Mouse (Mus musculus): ENCODE results near the gene Tgm3. TPM values are rescaled to one million over a fixed set of nuclear protein-coding genes. Genes with fewer than 3 reads are reported as not detected.

Gene Tgm3
- polyA plus RNA-seq (2014; fragmentation: Nextera tagmentation; extraction: Ambion mirVana) = not detected in 2 replicates

- Histone ChIP-seq H3K27ac (ENCODE audit: low read depth, low read length) (no peak within 1 kb of the TSS), H3K4me1 (ENCODE audit: control insufficient read depth, insufficient read depth, low read length) (no peaks in the 10 kb centered on the region), H3K4me2 (ENCODE audit: low read length) (no peak within 1 kb of the TSS), H3K27me3 (replicated peaks; ENCODE audit: control insufficient read depth, insufficient read depth, low read length) (no peaks in the 10 kb centered on the region), H3K9me3 (replicated peaks; ENCODE audit: control insufficient read depth, low read length) (no peaks in the 10 kb centered on the region), H3K4me3 (ENCODE audit: low read depth, low read length) (no peak within 1 kb of the TSS), H3K9ac (ENCODE audit: low read length) (no peak within 1 kb of the TSS), H3K36me3 (ENCODE audit: control insufficient read depth, insufficient read depth, low read length) (no peaks in the 10 kb centered on the region)
- DNase-seq (ENCODE audit: low spot score) = no peak
- 48% methylated on average over 7 of the region's 7 CpGs for WGBS
- ATAC-seq = no peak
Observed at GRCm38 (mm10) chr2:130012026-130012425, at the start of gene Tgm3. Gene Tgm3 (plus strand): TSS chr2:130012349.

GRCm38 (mm10) chr2:129980608-129981007, 31.5 kb upstream of the Tgm3 start:
- H3K27ac ChIP-seq (ENCODE audit: low read depth, low read length) = no peak overlapping the region
- H3K9me3 ChIP-seq (replicated peaks; ENCODE audit: control insufficient read depth, low read length) = no peaks in the 10 kb centered on the region
- no peaks in the 10 kb centered on the region for H3K36me3 ChIP-seq (ENCODE audit: control insufficient read depth, insufficient read depth, low read length)
- H3K9ac ChIP-seq (ENCODE audit: low read length) = no peak overlapping the region
- no peaks in the 10 kb centered on the region for H3K27me3 ChIP-seq (replicated peaks; ENCODE audit: control insufficient read depth, insufficient read depth, low read length)
- H3K4me2 ChIP-seq (ENCODE audit: low read length) = no peak overlapping the region
- no peaks in the 10 kb centered on the region for H3K4me1 ChIP-seq (ENCODE audit: control insufficient read depth, insufficient read depth, low read length)
- WGBS = 97% methylated on average over 4 of the region's 4 CpGs
- no peak overlapping the region for H3K4me3 ChIP-seq (ENCODE audit: low read depth, low read length)
- no peak for ATAC-seq
- DNase-seq (ENCODE audit: low spot score) = no peak

GRCm38 (mm10) chr2:129987527-129988045, 24.6 kb upstream of the Tgm3 start:
- DNase-seq (ENCODE audit: low spot score) (no peak), ATAC-seq (no peak)
- H3K27ac ChIP-seq (ENCODE audit: low read depth, low read length) = no peak overlapping the region
- no peaks in the 10 kb centered on the region for H3K27me3 ChIP-seq (replicated peaks; ENCODE audit: control insufficient read depth, insufficient read depth, low read length)
- H3K4me3 ChIP-seq (ENCODE audit: low read depth, low read length) = no peak overlapping the region
- no peak overlapping the region for H3K9ac ChIP-seq (ENCODE audit: low read length)
- H3K4me2 ChIP-seq (ENCODE audit: low read length) = no peak overlapping the region
- no peaks in the 10 kb centered on the region for H3K36me3 ChIP-seq (ENCODE audit: control insufficient read depth, insufficient read depth, low read length)
- H3K4me1 ChIP-seq (ENCODE audit: control insufficient read depth, insufficient read depth, low read length) = no peaks in the 10 kb centered on the region
- no peaks in the 10 kb centered on the region for H3K9me3 ChIP-seq (replicated peaks; ENCODE audit: control insufficient read depth, low read length)
- WGBS = 81% methylated on average over 6 of the region's 6 CpGs

- Histone ChIP-seq H3K9ac (ENCODE audit: low read length) (no peak overlapping the region), H3K27ac (ENCODE audit: low read depth, low read length) (no peak overlapping the region), H3K4me2 (ENCODE audit: low read length) (no peak overlapping the region), H3K27me3 (replicated peaks; ENCODE audit: control insufficient read depth, insufficient read depth, low read length) (no peaks in the 10 kb centered on the region), H3K9me3 (replicated peaks; ENCODE audit: control insufficient read depth, low read length) (no peaks in the 10 kb centered on the region), H3K36me3 (ENCODE audit: control insufficient read depth, insufficient read depth, low read length) (no peaks in the 10 kb centered on the region), H3K4me3 (ENCODE audit: low read depth, low read length) (no peak overlapping the region), H3K4me1 (ENCODE audit: control insufficient read depth, insufficient read depth, low read length) (no peaks in the 10 kb centered on the region)
- WGBS = 87% methylated on average over 2 of the region's 2 CpGs
- DNase-seq (ENCODE audit: low spot score) (no peak), ATAC-seq (no peak)
Observed at GRCm38 (mm10) chr2:129989646-129990045, 22.5 kb upstream of the Tgm3 start.

GRCm38 (mm10) chr2:129994468-129994867, 17.7 kb upstream of the Tgm3 start:
- no peaks in the 10 kb centered on the region for H3K9me3 ChIP-seq (replicated peaks; ENCODE audit: control insufficient read depth, low read length)
- 72% methylated on average over 3 of the region's 3 CpGs for WGBS
- no peak overlapping the region for H3K27ac ChIP-seq (ENCODE audit: low read depth, low read length)
- H3K4me1 ChIP-seq (ENCODE audit: control insufficient read depth, insufficient read depth, low read length) = no peaks in the 10 kb centered on the region
- H3K9ac ChIP-seq (ENCODE audit: low read length) = no peak overlapping the region
- no peak for DNase-seq (ENCODE audit: low spot score)
- ATAC-seq = no peak
- no peaks in the 10 kb centered on the region for H3K27me3 ChIP-seq (replicated peaks; ENCODE audit: control insufficient read depth, insufficient read depth, low read length)
- H3K36me3 ChIP-seq (ENCODE audit: control insufficient read depth, insufficient read depth, low read length) = no peaks in the 10 kb centered on the region
- H3K4me3 ChIP-seq (ENCODE audit: low read depth, low read length) = no peak overlapping the region
- no peak overlapping the region for H3K4me2 ChIP-seq (ENCODE audit: low read length)

GRCm38 (mm10) chr2:129998476-129998875, 13.7 kb upstream of the Tgm3 start:
- H3K27ac ChIP-seq (ENCODE audit: low read depth, low read length) = peak overlapping the region; percentile 74
- peak; percentile 80 for DNase-seq (ENCODE audit: low spot score)
- ATAC-seq = peak; percentile 80

GRCm38 (mm10) chr2:129999296-129999695, 12.9 kb upstream of the Tgm3 start:
- Histone ChIP-seq H3K9ac (ENCODE audit: low read length) (no peak overlapping the region), H3K27me3 (replicated peaks; ENCODE audit: control insufficient read depth, insufficient read depth, low read length) (no peaks in the 10 kb centered on the region), H3K9me3 (replicated peaks; ENCODE audit: control insufficient read depth, low read length) (no peaks in the 10 kb centered on the region), H3K36me3 (ENCODE audit: control insufficient read depth, insufficient read depth, low read length) (no peaks in the 10 kb centered on the region), H3K4me3 (ENCODE audit: low read depth, low read length) (no peak overlapping the region), H3K27ac (ENCODE audit: low read depth, low read length) (peak overlapping the region; percentile 74; the same call in 1 of the 2 replicates), H3K4me2 (ENCODE audit: low read length) (no peak overlapping the region), H3K4me1 (ENCODE audit: control insufficient read depth, insufficient read depth, low read length) (no peaks in the 10 kb centered on the region)
- 84% methylated on average over 4 of the region's 4 CpGs for WGBS
- ATAC-seq (no peak), DNase-seq (ENCODE audit: low spot score) (no peak)

More at GRCm38 (mm10) chr2:129998476-129998875, 13.7 kb upstream of the Tgm3 start:
- H3K9me3 ChIP-seq (replicated peaks; ENCODE audit: control insufficient read depth, low read length) = no peaks in the 10 kb centered on the region
- H3K4me1 ChIP-seq (ENCODE audit: control insufficient read depth, insufficient read depth, low read length) = no peaks in the 10 kb centered on the region
- H3K27me3 ChIP-seq (replicated peaks; ENCODE audit: control insufficient read depth, insufficient read depth, low read length) = no peaks in the 10 kb centered on the region
- H3K4me3 ChIP-seq (ENCODE audit: low read depth, low read length) = no peak overlapping the region
- H3K36me3 ChIP-seq (ENCODE audit: control insufficient read depth, insufficient read depth, low read length) = no peaks in the 10 kb centered on the region
- H3K4me2 ChIP-seq (ENCODE audit: low read length) = no peak overlapping the region
- no peak overlapping the region for H3K9ac ChIP-seq (ENCODE audit: low read length)
- 58% methylated on average over 7 of the region's 7 CpGs for WGBS

GRCm38 (mm10) chr2:130000601-130001000, 11.5 kb upstream of the Tgm3 start:
- H3K9me3 ChIP-seq (replicated peaks; ENCODE audit: control insufficient read depth, low read length) = no peaks in the 10 kb centered on the region
- DNase-seq (ENCODE audit: low spot score) (no peak), ATAC-seq (no peak)

GRCm38 (mm10) chr2:130004046-130004445, 8.1 kb upstream of the Tgm3 start:
- H3K4me1 ChIP-seq (ENCODE audit: control insufficient read depth, insufficient read depth, low read length) = no peaks in the 10 kb centered on the region
- no peak overlapping the region for H3K9ac ChIP-seq (ENCODE audit: low read length)
- no peaks in the 10 kb centered on the region for H3K27me3 ChIP-seq (replicated peaks; ENCODE audit: control insufficient read depth, insufficient read depth, low read length)
- H3K36me3 ChIP-seq (ENCODE audit: control insufficient read depth, insufficient read depth, low read length) = no peaks in the 10 kb centered on the region
- H3K9me3 ChIP-seq (replicated peaks; ENCODE audit: control insufficient read depth, low read length) = no peaks in the 10 kb centered on the region
- DNase-seq (ENCODE audit: low spot score) = peak; percentile 19
- no peak overlapping the region for H3K4me2 ChIP-seq (ENCODE audit: low read length)
- H3K27ac ChIP-seq (ENCODE audit: low read depth, low read length) = no peak overlapping the region
- WGBS = 66% methylated on average over 4 of the region's 4 CpGs
- no peak for ATAC-seq
- no peak overlapping the region for H3K4me3 ChIP-seq (ENCODE audit: low read depth, low read length)

More at GRCm38 (mm10) chr2:130000601-130001000, 11.5 kb upstream of the Tgm3 start:
- Histone ChIP-seq H3K9ac (ENCODE audit: low read length) (no peak overlapping the region), H3K4me1 (ENCODE audit: control insufficient read depth, insufficient read depth, low read length) (no peaks in the 10 kb centered on the region), H3K4me3 (ENCODE audit: low read depth, low read length) (no peak overlapping the region), H3K36me3 (ENCODE audit: control insufficient read depth, insufficient read depth, low read length) (no peaks in the 10 kb centered on the region), H3K27ac (ENCODE audit: low read depth, low read length) (no peak overlapping the region), H3K4me2 (ENCODE audit: low read length) (no peak overlapping the region), H3K27me3 (replicated peaks; ENCODE audit: control insufficient read depth, insufficient read depth, low read length) (no peaks in the 10 kb centered on the region)
- WGBS = 100% methylated on average over 3 of the region's 3 CpGs
